Mouse (Mus musculus) cerebellum, postnatal 36 days (tissue): ENCODE data around the gene Sh3bp5.
"Not testable (repeated sequence)": the region's sequence is repeated elsewhere in the genome, so short reads cannot be mapped to it uniquely, and the experiment has no call there.

Experiments
- DNase-seq, 2 experiments: peaks; one replicate each; pipeline ENCODE4 v3.0.0; 2021 to 2022; ENCODE audit warnings: mixed read lengths in 2 of 2

Gene Sh3bp5

DNA sequence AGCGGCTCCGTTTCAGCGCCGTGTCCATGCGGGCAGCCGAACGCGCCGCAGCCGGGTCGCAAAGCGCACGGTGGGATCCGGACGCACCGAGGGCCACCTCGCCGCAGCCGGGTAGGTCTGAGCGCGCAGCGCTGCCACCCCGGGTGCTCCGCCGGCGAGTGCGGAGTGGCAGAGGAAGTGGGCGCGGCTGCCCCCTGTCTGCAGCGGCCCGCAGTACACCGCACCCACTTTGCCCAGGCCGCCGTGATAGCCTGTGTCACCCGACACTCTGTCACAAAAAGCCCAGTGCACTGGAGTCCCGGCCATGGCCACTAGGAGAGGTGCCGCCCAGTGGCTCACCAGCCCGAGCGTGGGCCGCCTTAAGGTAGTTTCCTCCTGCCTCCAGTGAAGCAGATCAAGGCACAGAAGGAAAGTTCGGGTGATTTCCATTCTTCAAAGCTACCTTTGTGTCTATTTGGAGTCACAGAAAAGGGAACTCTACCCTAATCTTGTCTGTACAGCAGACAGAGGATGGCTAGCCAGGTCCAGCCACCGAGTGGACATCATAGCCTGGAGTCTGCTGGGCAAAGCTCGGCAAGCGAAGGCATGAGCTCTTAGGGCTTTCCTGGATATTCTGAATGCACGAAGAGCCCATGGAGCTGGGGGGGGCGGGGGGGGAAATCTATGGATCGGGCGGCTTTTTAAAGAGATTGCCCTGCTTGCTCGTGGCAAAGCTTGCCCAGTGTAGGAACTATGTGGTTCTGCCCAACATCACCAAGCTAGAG, at the start of gene Sh3bp5:
TSS of gene Sh3bp5 (minus strand) at position 149 of the 764 bp plus-strand sequence.
- peak; percentile 97 to 99 for DNase-seq

GRCm38 (mm10) chr14:31482417-31482816, 46.5 kb upstream of the Sh3bp5 start:
- no peak for DNase-seq

DNA sequence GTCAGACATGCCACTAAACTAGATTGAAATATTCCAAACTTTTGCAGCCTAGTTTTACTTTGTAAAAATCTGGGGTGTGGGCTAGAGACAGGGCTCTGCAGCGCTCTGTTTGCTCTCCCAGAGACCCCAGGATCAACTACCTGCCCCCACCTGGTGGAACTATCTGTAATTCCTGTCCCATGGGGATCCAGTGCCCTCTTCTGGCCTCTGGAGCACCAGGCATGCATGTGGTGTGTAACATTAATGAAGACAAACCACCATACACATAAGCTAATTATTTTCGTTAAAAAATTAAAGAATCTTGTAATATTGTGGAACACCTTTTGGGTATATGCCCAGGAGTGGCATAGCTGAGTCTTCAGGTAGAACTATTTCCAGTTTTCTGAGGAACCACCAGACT, 37.4 kb upstream of the Sh3bp5 start:
- DNase-seq, result no peak

GRCm38 (mm10) chr14:31472451-31473061, 36.7 kb upstream of the Sh3bp5 start:
- peak; percentile 54 to 78 for DNase-seq

DNA sequence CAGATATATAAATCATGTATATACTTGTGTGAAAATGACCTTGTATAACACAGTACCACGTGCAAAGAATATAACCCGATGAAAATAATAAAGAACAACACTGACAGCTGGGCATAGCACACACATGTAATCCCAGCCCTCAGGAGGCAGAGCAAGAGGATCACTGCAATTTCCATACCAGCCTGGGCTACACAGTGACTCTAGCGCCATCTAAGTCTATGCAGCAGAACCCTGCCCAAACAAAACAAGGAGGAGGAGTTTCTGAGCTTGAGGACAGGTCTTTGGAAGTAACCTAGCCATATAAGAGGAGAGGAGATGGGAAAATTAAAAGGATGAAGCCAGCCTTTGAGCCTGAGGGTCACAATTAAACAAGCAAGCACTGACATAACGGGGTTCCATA, 33.8 kb upstream of the Sh3bp5 start:
- DNase-seq, result no peak

DNA sequence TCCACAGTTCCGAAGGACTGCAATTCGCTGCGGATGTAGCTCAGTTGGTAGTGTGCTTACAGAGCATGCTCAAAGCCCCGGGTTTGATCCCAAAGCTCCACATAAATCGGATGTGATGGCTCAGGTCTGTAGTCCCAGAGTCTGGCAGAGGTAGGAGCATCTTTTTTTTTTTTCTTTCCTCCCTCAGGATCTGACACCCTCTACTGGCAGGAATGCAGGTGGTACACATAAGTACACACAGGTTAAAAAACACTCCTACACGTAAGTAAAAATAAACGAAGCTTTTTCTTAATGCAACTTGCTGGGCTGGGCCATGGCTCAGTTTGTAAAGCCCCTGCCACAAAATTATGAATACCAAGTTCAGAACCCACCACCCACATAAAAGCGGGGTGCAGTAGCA, 28.3 kb upstream of the Sh3bp5 start:
- DNase-seq, result no peak

GRCm38 (mm10) chr14:31462886-31463285, 27.0 kb upstream of the Sh3bp5 start:
- no peak for DNase-seq

DNA sequence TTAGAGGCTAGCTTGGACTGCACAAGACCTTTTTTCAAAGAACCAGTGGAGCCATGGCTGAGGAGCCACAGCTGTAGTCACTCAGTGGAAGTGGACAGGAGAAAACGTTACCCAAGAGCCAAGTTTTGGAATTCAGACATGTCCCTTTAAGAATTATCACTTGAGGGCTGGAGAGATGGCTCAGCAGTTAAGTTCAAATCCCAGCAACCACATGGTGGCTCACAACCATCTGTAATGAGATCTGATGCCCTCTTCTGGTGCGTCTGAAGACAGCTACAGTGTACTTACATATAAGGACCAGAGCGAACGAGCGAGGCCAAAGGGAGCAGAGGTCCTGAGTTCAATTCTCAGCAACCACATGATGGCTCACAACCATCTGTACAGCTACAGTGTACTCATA, 26.3 kb upstream of the Sh3bp5 start:
- not testable (repeated sequence) for DNase-seq

GRCm38 (mm10) chr14:31458006-31458405, 22.1 kb upstream of the Sh3bp5 start:
- DNase-seq, result no peak

GRCm38 (mm10) chr14:31456064-31456721, 20.3 kb upstream of the Sh3bp5 start:
- DNase-seq, result no peak

GRCm38 (mm10) chr14:31454849-31455566, 19.1 kb upstream of the Sh3bp5 start:
- DNase-seq, result no peak

DNA sequence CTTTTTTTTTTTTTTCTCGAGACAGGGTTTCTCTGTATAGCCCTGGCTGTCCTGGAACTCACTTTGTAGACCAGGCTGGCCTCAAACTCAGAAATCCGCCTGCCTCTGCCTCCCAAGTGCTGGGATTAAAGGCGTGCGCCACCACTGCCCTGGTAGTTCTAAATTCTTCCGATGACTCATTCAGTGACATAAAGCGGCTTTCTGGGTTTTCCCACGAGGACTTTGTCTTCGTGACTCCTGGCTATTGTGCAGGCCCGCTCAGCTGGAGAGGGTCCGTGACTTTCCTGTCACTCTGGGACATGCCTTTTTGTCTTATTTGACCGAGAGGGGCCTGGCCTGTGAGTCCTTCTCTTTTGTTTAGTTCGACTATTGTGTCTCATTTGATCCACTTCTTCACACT, 18.1 kb upstream of the Sh3bp5 start:
- not testable (repeated sequence) for DNase-seq

DNA sequence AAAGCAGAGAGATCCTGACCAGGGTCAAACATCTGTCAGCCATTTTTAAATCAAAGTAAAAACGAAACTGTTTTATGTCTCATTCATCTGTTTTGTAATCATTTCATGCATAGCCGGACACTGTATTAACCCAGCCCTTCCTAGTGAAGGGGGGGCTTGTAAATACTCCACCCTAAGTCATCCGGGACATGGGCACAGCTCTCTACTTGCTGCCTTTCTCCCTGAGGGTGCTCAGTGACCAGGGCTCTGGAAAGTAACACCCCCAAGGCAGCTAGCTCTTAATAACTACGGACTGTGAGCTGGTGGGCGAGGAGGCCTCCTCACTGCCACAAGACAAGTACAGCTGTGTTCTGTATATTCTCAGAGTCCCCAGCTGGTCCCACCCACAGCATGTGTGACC, 13.1 kb upstream of the Sh3bp5 start:
- no peak for DNase-seq

DNA sequence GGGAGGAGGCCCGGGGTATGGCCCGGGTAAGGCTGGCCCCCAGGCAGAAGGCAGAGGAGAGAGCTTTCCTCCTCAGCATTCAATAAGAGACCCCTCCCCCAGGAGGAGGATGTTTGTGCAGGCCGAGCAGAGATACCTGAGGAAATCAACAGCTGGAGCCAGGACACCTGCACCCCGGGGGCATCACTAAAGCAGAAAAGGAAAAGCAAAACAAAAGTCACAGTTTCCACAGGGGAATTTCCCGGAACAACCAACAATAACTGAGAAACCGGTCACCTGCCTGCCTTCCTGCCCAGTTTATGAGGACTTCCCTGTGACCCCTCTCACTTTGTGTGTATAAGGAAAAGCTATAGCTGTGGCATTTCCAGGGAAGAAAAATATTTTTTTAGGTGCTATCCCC, 7.7 kb upstream of the Sh3bp5 start:
- no peak for DNase-seq

DNA sequence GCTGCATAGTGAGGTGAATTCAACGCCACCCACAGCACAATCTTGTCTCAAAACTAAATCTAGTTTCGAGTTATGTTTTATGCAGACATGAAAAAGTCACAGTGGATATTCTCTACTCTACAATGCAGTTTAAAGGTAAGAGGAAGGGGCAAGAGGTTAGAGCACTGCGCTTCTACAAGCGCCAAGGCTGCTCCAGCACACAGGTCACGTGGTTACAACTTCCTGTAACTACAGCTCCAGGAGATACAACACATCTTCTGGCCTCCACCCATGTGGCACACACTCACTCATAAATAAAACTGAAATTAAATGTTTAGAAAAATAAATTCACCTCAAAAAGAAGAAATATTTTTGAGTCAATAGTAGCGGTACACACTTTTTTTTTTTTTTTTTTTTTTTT, 4.8 kb upstream of the Sh3bp5 start:
- no peak for DNase-seq

- no peak for DNase-seq
Observed at GRCm38 (mm10) chr14:31440230-31440629, 4.4 kb upstream of the Sh3bp5 start.

GRCm38 (mm10) chr14:31439279-31439678, 3.4 kb upstream of the Sh3bp5 start:
- DNase-seq, result no peak

DNA sequence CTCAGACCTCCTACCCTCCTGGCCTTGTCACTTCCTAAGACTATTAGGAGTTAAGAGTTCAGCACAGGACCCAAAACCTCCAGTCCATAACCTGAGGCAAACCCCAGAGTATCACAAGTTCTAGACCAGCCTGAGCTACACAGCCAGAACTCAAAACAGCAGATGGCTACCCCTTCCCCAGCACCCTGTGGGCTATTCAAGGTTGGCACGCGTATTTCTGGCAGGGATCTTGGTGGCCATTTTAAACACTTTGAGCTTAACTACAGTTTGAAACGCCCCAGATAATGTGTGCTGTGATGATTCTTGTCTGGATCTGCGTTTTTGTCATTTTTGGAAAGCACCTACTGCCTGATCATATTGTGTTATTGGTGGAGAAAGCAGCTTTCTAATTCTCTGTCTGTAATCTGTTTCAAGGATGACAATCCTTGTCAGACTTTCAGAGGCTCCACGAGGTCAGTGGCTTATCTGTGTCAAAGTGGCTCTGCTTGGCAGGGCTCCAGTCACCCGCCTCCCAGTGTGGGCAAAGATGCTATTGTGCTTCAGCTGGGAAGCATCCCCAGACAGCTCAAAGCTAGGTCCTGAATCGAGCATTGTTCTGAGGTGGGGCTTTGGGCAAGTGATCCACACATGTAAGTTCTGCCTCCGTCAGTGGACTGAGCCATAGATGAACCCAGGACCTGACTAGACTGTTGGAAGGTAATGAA, 2.1 kb upstream of the Sh3bp5 start:
- DNase-seq, result peak; percentile 55 to 65

DNA sequence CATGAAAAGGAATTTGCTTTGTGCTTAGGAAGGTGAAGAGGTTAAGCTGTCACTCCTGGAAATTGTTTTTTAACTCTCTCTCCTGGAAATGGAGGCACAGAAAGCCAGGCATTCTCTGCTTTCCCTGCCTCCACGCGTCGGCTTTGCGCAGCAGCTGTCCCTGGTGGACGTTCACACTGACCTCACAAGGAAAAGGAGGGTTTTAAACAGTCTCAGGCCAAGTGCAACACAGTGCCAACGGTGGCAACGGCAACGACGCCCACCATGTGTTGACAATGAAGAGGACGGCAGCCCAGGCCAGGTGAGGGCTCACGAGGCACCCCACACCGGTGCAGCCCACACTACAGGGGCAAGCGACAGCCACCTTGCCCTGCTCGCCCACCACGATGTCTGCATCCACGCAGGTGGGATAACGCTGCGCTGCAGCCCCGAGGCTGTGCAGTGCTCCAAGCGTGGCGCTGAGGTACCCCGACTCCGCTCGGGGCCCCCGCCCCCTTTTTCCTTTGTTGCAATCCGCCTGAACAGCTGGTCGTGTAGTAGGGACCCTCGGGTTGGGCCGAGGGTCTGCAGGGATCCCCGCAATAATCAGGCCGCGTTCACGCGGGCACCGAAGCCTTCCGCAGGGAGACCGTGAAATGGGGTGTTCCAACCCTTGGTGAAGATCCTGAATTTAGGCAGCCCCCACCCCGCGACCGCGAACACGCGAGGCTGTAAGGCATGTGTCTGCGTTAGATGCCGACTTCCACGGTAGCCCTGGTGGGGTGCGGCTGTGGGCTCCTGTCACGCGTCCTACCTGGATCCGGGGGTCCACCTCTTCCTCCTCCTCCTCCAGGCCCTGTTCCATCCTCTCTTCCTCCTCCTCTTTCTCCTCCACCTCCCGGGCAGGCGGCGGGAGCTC, 611 bp downstream of the Sh3bp5 start:
- DNase-seq, result peak; percentile 52 to 56

- DNase-seq, result no peak
Observed at GRCm38 (mm10) chr14:31434426-31434825, 1.5 kb downstream of the Sh3bp5 start.

DNA sequence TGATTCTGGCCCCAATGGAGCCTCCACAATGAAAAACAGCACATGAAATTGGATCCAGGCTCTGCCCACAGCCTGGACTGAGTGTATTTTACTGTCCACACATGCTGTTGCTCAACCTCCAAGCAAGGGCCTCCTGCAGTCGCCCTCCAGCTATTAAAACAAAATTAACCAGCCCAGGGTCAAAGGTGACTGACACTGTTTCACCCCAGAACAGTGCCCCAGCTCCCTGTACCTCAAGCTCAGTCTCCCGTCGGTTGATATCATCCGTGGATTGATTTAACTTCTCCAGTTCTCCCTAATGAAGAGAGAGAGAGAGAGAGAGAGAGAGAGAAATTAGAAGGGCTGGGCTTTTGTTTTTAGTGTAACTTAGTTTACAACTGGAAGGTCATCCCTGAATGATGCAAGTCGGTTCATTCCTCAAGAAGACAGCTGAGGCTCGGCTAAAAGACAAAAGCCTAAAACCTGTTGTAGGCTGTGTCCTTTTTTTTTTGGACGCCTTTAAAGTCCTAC, 2.0 kb downstream of the Sh3bp5 start:
- DNase-seq, result no peak
